ENCODE assay signal across 14 mouse cellular contexts in genomic region chr16:34071223-34071825, GRCm38 (mm10).
"Had no signal": no experiment of that assay in that cellular context is flagged by ENCODE, and none has a peak within 500 bp of the region (broad histone marks: within the 10 kb centered on the region; RNA-seq: fewer than 3 reads in every experiment).

No protein-coding gene starts in this region.

- H3K4me2 ChIP-seq: liver, embryonic 12.5 days; neural tube, embryonic 12.5 days had no signal

- DNase-seq: kidney, adult 8-10 months; kidney, postnatal 25 days; midbrain, embryonic 14.5 days; spleen, adult 18-20 months; thymus, adult 18-20 months; thymus, postnatal 14 days had no signal

- H3K27me3 ChIP-seq: liver, embryonic 12.5 days; neural tube, embryonic 12.5 days had no signal

- H3K4me1 ChIP-seq: neural tube, embryonic 12.5 days had no signal

- H3K27ac ChIP-seq: hindbrain, postnatal 0 days; left cerebral cortex, adult 2 months; limb, embryonic 10.5 days; liver, embryonic 12.5 days; macrophage; midbrain, embryonic 10.5 days; neural tube, embryonic 12.5 days had no signal

- H3K9ac ChIP-seq: liver, embryonic 12.5 days; neural tube, embryonic 12.5 days had no signal

- H3K9me3 ChIP-seq: limb, embryonic 10.5 days; midbrain, embryonic 10.5 days; neural tube, embryonic 12.5 days had no signal

- H3K4me3 ChIP-seq: left cerebral cortex, adult 2 months; limb, embryonic 10.5 days; liver, embryonic 12.5 days; midbrain, embryonic 10.5 days; myocyte; neural tube, embryonic 12.5 days had no signal

- H3K36me3 ChIP-seq: limb, embryonic 10.5 days; midbrain, embryonic 10.5 days; neural tube, embryonic 12.5 days had no signal

- ATAC-seq: hindbrain, postnatal 0 days; liver, embryonic 12.5 days had no signal
